Comparison of ENCODE assay signal across 27 mouse cellular contexts in the genomic region with DNA sequence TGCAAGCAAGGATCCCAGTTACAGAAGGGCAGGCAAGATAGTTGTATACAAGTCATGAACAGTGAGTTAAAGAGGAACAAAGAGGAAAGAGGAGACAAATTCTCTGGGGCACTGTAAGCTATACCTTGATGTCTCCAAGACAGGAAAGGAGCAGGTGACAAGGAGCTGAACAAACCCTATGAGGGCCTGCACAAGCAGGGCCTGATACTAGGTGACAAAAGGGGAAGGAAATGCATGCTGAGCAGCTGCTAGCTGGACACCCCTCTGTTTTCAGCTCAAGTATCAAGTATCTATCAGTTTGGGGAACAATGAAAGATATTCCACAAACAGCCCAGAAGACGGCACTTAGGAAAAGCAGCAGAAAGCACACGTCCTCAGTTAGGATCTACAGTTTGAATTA.
DNase-seq lines count a peak whose midpoint lies in the region; ATAC-seq and TF ChIP-seq lines count a peak whose summit lies in the region.
"Had no signal": no experiment of that assay in that cellular context is flagged by ENCODE, and none has a peak within 500 bp of the region (broad histone marks: within the 10 kb centered on the region; RNA-seq: fewer than 3 reads in every experiment).

No protein-coding gene starts in this region.

- H3K4me1 ChIP-seq in MEL (ENCODE audit: control insufficient read depth in 1 of 2, insufficient read depth in 2 of 2, low read length in 2 of 2) = peaks cover 15% of the 10 kb centered on the region in 2 experiments
- H3K4me1 ChIP-seq: embryonic facial prominence, embryonic 13.5 days; forebrain, embryonic 12.5 days; forebrain, embryonic 15.5 days had no signal

- H3K79me2 ChIP-seq in MEL (ENCODE audit: control insufficient read depth, insufficient read depth, low read length, poor library complexity) = no peaks in the 10 kb centered on the region

- H3K27ac ChIP-seq in MEL (ENCODE audit: control insufficient read depth, low read depth, low read length) = peak overlapping the region; percentile 71
- H3K27ac ChIP-seq: embryonic facial prominence, embryonic 10.5 days; embryonic facial prominence, embryonic 13.5 days; forebrain, embryonic 12.5 days; forebrain, embryonic 15.5 days; heart, embryonic 15.5 days; hindbrain, embryonic 14.5 days; hindbrain, postnatal 0 days had no signal

- no peaks in the 10 kb centered on the region for H3K9me3 ChIP-seq in MEL (replicated peaks; ENCODE audit: insufficient read depth, low read length)
- H3K9me3 ChIP-seq: embryonic facial prominence, embryonic 10.5 days; embryonic facial prominence, embryonic 13.5 days; forebrain, embryonic 12.5 days; forebrain, embryonic 15.5 days; heart, embryonic 12.5 days; heart, embryonic 15.5 days had no signal

- TF ChIP-seq EP300 in MEL (IDR thresholded peaks at IDR 0.05; ENCODE audit: low read depth in 1 of 2, low read length in 2 of 2) = peak in 1 of 2 experiments; percentile 25; a peak in 2 of 4 replicates

- peaks cover 0 to 32% of the 10 kb centered on the region in 2 experiments; a peak in 2 of 4 replicates for H3K36me3 ChIP-seq in MEL (ENCODE audit: control insufficient read depth in 1 of 2, insufficient read depth in 2 of 2, low read length in 2 of 2)
- H3K36me3 ChIP-seq: embryonic facial prominence, embryonic 10.5 days; embryonic facial prominence, embryonic 13.5 days; forebrain, embryonic 12.5 days; forebrain, embryonic 15.5 days; heart, embryonic 12.5 days; heart, embryonic 15.5 days had no signal

- no peak overlapping the region for H3K9ac ChIP-seq in MEL (ENCODE audit: control insufficient read depth, low read depth, low read length, poor library complexity, severe bottlenecking)
- H3K9ac ChIP-seq: embryonic facial prominence, embryonic 13.5 days; forebrain, embryonic 12.5 days; forebrain, embryonic 15.5 days; heart, embryonic 12.5 days; heart, embryonic 15.5 days; hindbrain, embryonic 14.5 days had no signal

- no peaks in the 10 kb centered on the region for H3K27me3 ChIP-seq in MEL (ENCODE audit: control insufficient read depth in 1 of 2, insufficient read depth in 2 of 2, low read length in 2 of 2)
- H3K27me3 ChIP-seq: embryonic facial prominence, embryonic 13.5 days; forebrain, embryonic 12.5 days; forebrain, embryonic 15.5 days; heart, embryonic 12.5 days; heart, embryonic 15.5 days had no signal

- TF ChIP-seq RAD21 in MEL (IDR thresholded peaks at IDR 0.05; ENCODE audit: low read depth, low read length) = no peak

- no peak for TF ChIP-seq POLR2A in MEL (IDR thresholded peaks at IDR 0.05; ENCODE audit: control insufficient read depth in 1 of 2, insufficient read depth in 1 of 2, low read depth in 1 of 2, low read length in 2 of 2, poor library complexity in 1 of 2)

- ATAC-seq in granulocyte monocyte progenitor cell, adult 5-6 weeks (replicated peaks; ENCODE audit: poor library complexity, severe bottlenecking) = peak; percentile 33
- ATAC-seq: CD4-positive, CD25-positive, alpha-beta regulatory T cell, adult 4 months; forebrain, embryonic 15.5 days; hindbrain, postnatal 0 days; inflammation-experienced regulatory T-cells, adult 6 months; intestine, embryonic 16.5 days had no signal

- DNase-seq in A20 (ENCODE audit: low read depth, low spot score) (peak; percentile 13), MEL (ENCODE audit: low read depth, low spot score) (peak; percentile 79)
- DNase-seq in thymus, postnatal 36 days = no peak
- no peak for DNase-seq in frontal cortex, postnatal 36 days (ENCODE audit: low spot score in 2 of 2)
- no peak for DNase-seq in kidney, postnatal 14 days
- DNase-seq: adrenal gland, adult 2 months; adrenal gland, postnatal 14 days; embryo, embryonic 11 days; gastrocnemius, postnatal 10 days; gastrocnemius, postnatal 36 days; heart, adult 11 months; heart, postnatal 10 days; heart, postnatal 36 days; kidney, adult 18-20 months had no signal

- no peak for TF ChIP-seq CTCF in MEL (IDR thresholded peaks at IDR 0.05 in 2 of 3, conservative IDR thresholded peaks at IDR 0.05 in 1 of 3; ENCODE audit: control insufficient read depth in 1 of 3, insufficient read depth in 1 of 3, low read depth in 2 of 3, low read length in 3 of 3, poor library complexity in 1 of 3, severe bottlenecking in 1 of 3)

- H3K4me3 ChIP-seq in MEL (ENCODE audit: control insufficient read depth in 1 of 2, insufficient read depth in 1 of 2, low read depth in 2 of 2, low read length in 2 of 2) = peak overlapping the region in 1 of 2 experiments; percentile 14; a peak in 1 of 4 replicates
- H3K4me3 ChIP-seq: embryonic facial prominence, embryonic 10.5 days; embryonic facial prominence, embryonic 13.5 days; erythroblast, embryonic 14.5 days; forebrain, embryonic 12.5 days; forebrain, embryonic 15.5 days; heart, embryonic 12.5 days; heart, embryonic 15.5 days had no signal

TF ChIP-seq in MEL, 35 proteins besides CTCF, POLR2A, EP300 and RAD21:
- TF ChIP-seq TAL1 (IDR thresholded peaks at IDR 0.05; ENCODE audit: low read length) (peak; percentile 37; the same call in 1 of the 2 replicates), TCF12 (IDR thresholded peaks at IDR 0.05; ENCODE audit: low read depth, low read length) (no peak; the same call in 1 of the 2 replicates), RCOR1 (IDR thresholded peaks at IDR 0.05; ENCODE audit: low read depth, low read length) (no peak), CHD2 (IDR thresholded peaks at IDR 0.05; ENCODE audit: low read length) (no peak), UBTF (IDR thresholded peaks at IDR 0.05; ENCODE audit: borderline replicate concordance, insufficient read depth, low read depth, low read length) (0 out of 2 replicates have a peak, but pooled peaks have one; percentile 60), TBP (IDR thresholded peaks at IDR 0.05; ENCODE audit: low read depth, low read length) (peak; percentile 74), JUND (IDR thresholded peaks at IDR 0.05; ENCODE audit: low read depth, low read length) (no peak), MAZ (IDR thresholded peaks at IDR 0.05; ENCODE audit: low read depth, low read length) (no peak), MAFK (IDR thresholded peaks at IDR 0.05; ENCODE audit: borderline replicate concordance, low read depth, low read length) (no peak), ETS1 (IDR thresholded peaks at IDR 0.05; ENCODE audit: low read depth, low read length) (peak; percentile 65), SMC3 (IDR thresholded peaks at IDR 0.05; ENCODE audit: low read depth, low read length) (no peak), ELF1 (IDR thresholded peaks at IDR 0.05; ENCODE audit: low read depth, low read length) (no peak), ZNF384 (IDR thresholded peaks at IDR 0.05; ENCODE audit: low read depth, low read length) (no peak), GATA1 (IDR thresholded peaks at IDR 0.05; ENCODE audit: low read depth, low read length) (no peak; the same call in 1 of the 2 replicates)

Comparison
In these comparisons a context has a peak if more than half of its experiments do, and no peak if none do; other contexts are left out.
1. DNase-seq: peak in A20 (single experiment) and MEL (single experiment); none in thymus, postnatal 36 days (0 of 2), frontal cortex, postnatal 36 days (0 of 2) and kidney, postnatal 14 days (single experiment).